In genomic region chr10:13968234-13968555, GRCm38 (mm10) we compare ENCODE assay signal across 8 mouse cellular contexts. TPM values are rescaled to one million over a fixed set of nuclear protein-coding genes. Genes with fewer than 3 reads are reported as not detected.
DNase-seq lines count a peak whose midpoint lies in the region; ATAC-seq and TF ChIP-seq lines count a peak whose summit lies in the region.

No protein-coding gene starts in this region.

- H3K27ac ChIP-seq in cerebellum, adult 2 months (ENCODE audit: insufficient read depth, low read length) = peak overlapping the region; percentile 97
- no peak overlapping the region for H3K27ac ChIP-seq in liver, embryonic 14.5 days

- H3K36me3 ChIP-seq in liver, embryonic 14.5 days (replicated peaks; ENCODE audit: control insufficient read depth, insufficient read depth, low read depth) = no peaks in the 10 kb centered on the region

- TF ChIP-seq CTCF in cerebellum, adult 2 months (IDR thresholded peaks at IDR 0.05; ENCODE audit: borderline replicate concordance, insufficient read depth, low read depth, low read length) = no peak
- TF ChIP-seq CTCF in liver, embryonic 14.5 days (IDR thresholded peaks at IDR 0.05; ENCODE audit: low read depth) = no peak

- H3K4me2 ChIP-seq in liver, embryonic 14.5 days (ENCODE audit: low read depth) = peak overlapping the region; percentile 74

- no peak overlapping the region for H3K9ac ChIP-seq in liver, embryonic 14.5 days (replicated peaks)

- H3K27me3 ChIP-seq in cerebellum, adult 2 months (ENCODE audit: control insufficient read depth, insufficient read depth, low read length) = no peaks in the 10 kb centered on the region
- H3K27me3 ChIP-seq in liver, embryonic 14.5 days (ENCODE audit: control insufficient read depth, insufficient read depth, low read length) = peaks cover 53% of the 10 kb centered on the region

- TF ChIP-seq EP300 in liver, embryonic 14.5 days (IDR thresholded peaks at IDR 0.05; ENCODE audit: low read depth) = no peak

- no peak for ATAC-seq in liver, embryonic 14.5 days (ENCODE audit: insufficient read depth)

- H3K4me1 ChIP-seq in cerebellum, adult 2 months (ENCODE audit: control insufficient read depth, insufficient read depth, low read length) = peaks cover 8% of the 10 kb centered on the region
- no peaks in the 10 kb centered on the region for H3K4me1 ChIP-seq in liver, embryonic 14.5 days (replicated peaks; ENCODE audit: control insufficient read depth in 2 of 2, insufficient read depth in 2 of 2, low read length in 1 of 2)

- WGBS in cerebellum, adult 2 months = 2% methylated on average over 5 of the region's 5 CpGs
- WGBS in liver, embryonic 14.5 days (ENCODE audit: insufficient replicate concordance) = 10% methylated on average over 5 of the region's 5 CpGs

- no peak for DNase-seq in cerebellum, adult 2 months
- DNase-seq in cerebellum, adult 11 months = no peak
- DNase-seq in thymus, postnatal 0 days (ENCODE audit: low spot score) = peak; percentile 72
- DNase-seq in thymus, postnatal 4 days = no peak
- no peak for DNase-seq in liver, embryonic 14.5 days (ENCODE audit: low read depth in 3 of 3, low spot score in 3 of 3)
- DNase-seq in B cell, adult 2 months = no peak
- DNase-seq in right cerebral cortex, postnatal 25 days = no peak
- no peak for DNase-seq in layer of hippocampus, adult 9-10 months (ENCODE audit: low spot score)

- H3K9me3 ChIP-seq in liver, embryonic 14.5 days (ENCODE audit: control insufficient read depth, low read length) = no peaks in the 10 kb centered on the region

- peak overlapping the region; percentile 82 for H3K4me3 ChIP-seq in cerebellum, adult 2 months (replicated peaks; ENCODE audit: insufficient read depth, low read depth, low read length)
- peak overlapping the region in 1 of 2 experiments; percentile 61; a peak in 2 of 4 replicates for H3K4me3 ChIP-seq in liver, embryonic 14.5 days (ENCODE audit: insufficient read depth in 1 of 2, low read depth in 2 of 2, low read length in 2 of 2)

- TF ChIP-seq POLR2A in cerebellum, adult 2 months (IDR thresholded peaks at IDR 0.05; ENCODE audit: borderline replicate concordance, insufficient read depth, low read length) = no peak

RNA-seq across cellular contexts. Expression of gene Hivep2, which starts 2.3 kb away (rescaled TPM):
- polyA plus RNA-seq in cerebellum, adult 2 months (2012; rRNA removed) = 55.2 and 60.4 TPM in 2 replicates
- 13.1 and 14.5 TPM in 2 replicates for polyA plus RNA-seq in thymus, postnatal 0 days (2015; fragmentation: Nextera tagmentation; extraction: Ambion mirVana)
- polyA plus RNA-seq in liver, embryonic 14.5 days (2012; rRNA removed) = 0.25 and 0.33 TPM in 2 replicates
- polyA plus RNA-seq in liver, embryonic 14.5 days (2014; fragmentation: Nextera tagmentation; extraction: Ambion mirVana) = 0.32 and 0.48 TPM in 2 replicates
